Mouse (Mus musculus) midbrain, embryonic 10.5 days (tissue): Measurements from ENCODE around the gene Apoc1. TPM values are rescaled to one million over a fixed set of nuclear protein-coding genes. Genes with fewer than 3 reads are reported as not detected.

Source experiments
- polyA plus RNA-seq: library from polyadenylated mRNA; unstranded; fragments of >200 nt; fragmentation: Nextera tagmentation; extraction: Ambion mirVana; gene quantifications from 2 replicates; pipeline ENCODE4 v1.2.1, GENCODE M21; 2016

Apoc1 gene
- polyA plus RNA-seq, 1 experiment from 2014 or later, result 1.9 TPM

Other genes with a start within 250 kb of the Apoc1 start
- gene Mark4, start 233.8 kb downstream of the Apoc1 start, polyA plus RNA-seq, result 8.0 and 8.4 TPM in 2 replicates
- gene Exoc3l2, start 229.3 kb downstream of the Apoc1 start, polyA plus RNA-seq, result 0.75 and 0.81 TPM in 2 replicates
- 2.3 and 2.4 TPM in 2 replicates for gene Bloc1s3, start 184.3 kb downstream of the Apoc1 start, polyA plus RNA-seq
- 65.2 and 68.2 TPM in 2 replicates for gene Trappc6a, start 184.3 kb downstream of the Apoc1 start, polyA plus RNA-seq
- 0.06 TPM in 2 replicates for gene Nkpd1, start 174.8 kb downstream of the Apoc1 start, polyA plus RNA-seq
- 20.3 and 20.5 TPM in 2 replicates for gene Ppp1r37, start 129.6 kb downstream of the Apoc1 start, polyA plus RNA-seq
- gene Zfp296, start 115.4 kb downstream of the Apoc1 start, polyA plus RNA-seq, result 0.10 and 0.22 TPM in 2 replicates
- gene Gemin7, start 115.1 kb downstream of the Apoc1 start, polyA plus RNA-seq, result 177 TPM in 2 replicates
- gene Clasrp, start 88.2 kb downstream of the Apoc1 start, polyA plus RNA-seq, result 51.8 and 61.1 TPM in 2 replicates
- gene Relb, start 63.2 kb downstream of the Apoc1 start, polyA plus RNA-seq, result 3.8 and 4.7 TPM in 2 replicates
- 82.3 and 88.4 TPM in 2 replicates for gene Clptm1, start 27.6 kb downstream of the Apoc1 start, polyA plus RNA-seq
- gene Apoc2, start 14.7 kb downstream of the Apoc1 start, polyA plus RNA-seq, result 0.22 and 0.26 TPM in 2 replicates
- gene Gm44805, start 11.2 kb downstream of the Apoc1 start, polyA plus RNA-seq, result not detected in 2 replicates
- not detected in 2 replicates for gene Apoc4, start 11.2 kb downstream of the Apoc1 start, polyA plus RNA-seq
- gene Apoe, start 6.5 kb upstream of the Apoc1 start, polyA plus RNA-seq, result 166 and 199 TPM in 2 replicates
- 189 and 210 TPM in 2 replicates for gene Tomm40, start 22.8 kb upstream of the Apoc1 start, polyA plus RNA-seq
- gene Nectin2, start 57.8 kb upstream of the Apoc1 start, polyA plus RNA-seq, result 76.4 and 88.7 TPM in 2 replicates
- 25.3 and 32.2 TPM in 2 replicates for gene Bcam, start 78.4 kb upstream of the Apoc1 start, polyA plus RNA-seq
- 0.62 and 0.70 TPM in 2 replicates for gene Cblc, start 104.1 kb upstream of the Apoc1 start, polyA plus RNA-seq
- 1.1 and 1.8 TPM in 2 replicates for gene Bcl3, start 130.1 kb upstream of the Apoc1 start, polyA plus RNA-seq
- gene Gm19345, start 159.3 kb upstream of the Apoc1 start, polyA plus RNA-seq, result 0.14 TPM in 1 of 2 replicates, not detected in the other
- not detected in 2 replicates for gene Ceacam16, start 168.6 kb upstream of the Apoc1 start, polyA plus RNA-seq
- not detected in 2 replicates for gene Ceacam19, start 195.3 kb upstream of the Apoc1 start, polyA plus RNA-seq
- 7.4 and 7.5 TPM in 2 replicates for gene Pvr, start 228.5 kb upstream of the Apoc1 start, polyA plus RNA-seq